Comparison of ENCODE assay signal across 14 mouse cellular contexts in the genomic region with DNA sequence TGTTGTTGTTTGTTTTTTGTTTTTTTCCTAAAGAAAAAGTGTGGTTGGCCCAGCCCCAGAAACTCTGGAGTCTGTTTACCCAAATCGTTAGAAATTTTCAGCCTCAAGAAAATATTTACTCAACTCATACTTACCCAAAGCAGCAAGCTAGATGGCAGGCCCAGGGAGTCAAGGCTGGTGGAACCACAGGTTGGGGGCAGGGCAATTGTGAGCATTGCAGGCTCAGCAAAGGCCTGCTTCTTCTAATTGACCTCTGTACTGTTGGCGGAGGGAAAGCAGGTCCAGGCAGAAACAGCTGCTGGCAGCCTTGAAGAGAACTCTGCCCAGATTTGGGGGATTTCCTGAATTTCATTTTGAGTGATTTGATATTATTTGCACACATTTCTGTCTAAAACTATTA.
A peak's percentile ranks its signal among the peaks of the same experiment; 100 is the strongest.
DNase-seq lines count a peak whose midpoint lies in the region; ATAC-seq and TF ChIP-seq lines count a peak whose summit lies in the region.
"Had no signal": no experiment of that assay in that cellular context is flagged by ENCODE, and none has a peak within 500 bp of the region (broad histone marks: within the 10 kb centered on the region; RNA-seq: fewer than 3 reads in every experiment).

No protein-coding gene starts in this region.

- TF ChIP-seq CTCF in intestine, postnatal 0 days (IDR thresholded peaks at IDR 0.05; ENCODE audit: low read depth): no peak

- H3K27me3 ChIP-seq in intestine, embryonic 14.5 days (replicated peaks; ENCODE audit: control insufficient read depth, insufficient read depth, low read length): no peaks in the 10 kb centered on the region
- H3K27me3 ChIP-seq in intestine, postnatal 0 days (replicated peaks; ENCODE audit: control insufficient read depth, insufficient read depth, low read length): no peaks in the 10 kb centered on the region
- no peaks in the 10 kb centered on the region for H3K27me3 ChIP-seq in embryonic facial prominence, embryonic 10.5 days (replicated peaks; ENCODE audit: low read depth, poor library complexity, severe bottlenecking)
- no peaks in the 10 kb centered on the region for H3K27me3 ChIP-seq in forebrain, embryonic 10.5 days (ENCODE audit: poor library complexity, severe bottlenecking)
- H3K27me3 ChIP-seq: limb, embryonic 13.5 days had no signal

- H3K4me3 ChIP-seq in intestine, embryonic 14.5 days (ENCODE audit: low read depth, low read length): no peak overlapping the region
- no peak overlapping the region for H3K4me3 ChIP-seq in intestine, postnatal 0 days (ENCODE audit: low read depth, low read length)
- H3K4me3 ChIP-seq in embryonic facial prominence, embryonic 10.5 days: no peak overlapping the region
- H3K4me3 ChIP-seq in forebrain, embryonic 10.5 days: no peak overlapping the region
- H3K4me3 ChIP-seq: erythroblast, embryonic 14.5 days; limb, embryonic 13.5 days; myocyte had no signal

- no peaks in the 10 kb centered on the region for H3K36me3 ChIP-seq in intestine, embryonic 14.5 days (ENCODE audit: control insufficient read depth, insufficient read depth, low read length)
- no peaks in the 10 kb centered on the region for H3K36me3 ChIP-seq in intestine, postnatal 0 days (ENCODE audit: control insufficient read depth, insufficient read depth)
- H3K36me3 ChIP-seq in embryonic facial prominence, embryonic 10.5 days (replicated peaks): no peaks in the 10 kb centered on the region
- H3K36me3 ChIP-seq in forebrain, embryonic 10.5 days (replicated peaks): no peaks in the 10 kb centered on the region
- H3K36me3 ChIP-seq: limb, embryonic 13.5 days had no signal

- DNase-seq in intestine, embryonic 14.5 days (ENCODE audit: low spot score): no peak
- DNase-seq in embryonic facial prominence, embryonic 10.5 days (ENCODE audit: low spot score): peak; percentile 26
- DNase-seq in kidney, postnatal 14 days: peak; percentile 84
- DNase-seq in lung, postnatal 25 days (ENCODE audit: low spot score): peak; percentile 32
- no peak for DNase-seq in forebrain, embryonic 10.5 days (ENCODE audit: extremely low spot score, low spot score)
- no peak for DNase-seq in c-Kit-positive CD71-positive TER-119-positive erythroid progenitor cells, embryonic 14.5 days (ENCODE audit: low spot score)
- no peak for DNase-seq in retina, postnatal 1 day
- DNase-seq: cerebellum, postnatal 10 days; right cerebral cortex, postnatal 25 days had no signal

- H3K4me1 ChIP-seq in intestine, embryonic 14.5 days (replicated peaks; ENCODE audit: control insufficient read depth, insufficient read depth, low read length): no peaks in the 10 kb centered on the region
- H3K4me1 ChIP-seq in intestine, postnatal 0 days (replicated peaks; ENCODE audit: control insufficient read depth, insufficient read depth, low read length): no peaks in the 10 kb centered on the region
- peaks cover 10% of the 10 kb centered on the region; the same call in 1 of the 2 replicates for H3K4me1 ChIP-seq in embryonic facial prominence, embryonic 10.5 days
- no peaks in the 10 kb centered on the region for H3K4me1 ChIP-seq in forebrain, embryonic 10.5 days
- H3K4me1 ChIP-seq: limb, embryonic 13.5 days had no signal

- H3K9ac ChIP-seq in intestine, embryonic 14.5 days (ENCODE audit: low read length): no peak overlapping the region
- H3K9ac ChIP-seq in intestine, postnatal 0 days (ENCODE audit: low read depth, low read length): no peak overlapping the region
- H3K9ac ChIP-seq: limb, embryonic 13.5 days had no signal

- H3K4me2 ChIP-seq in intestine, embryonic 14.5 days (ENCODE audit: low read length): no peak overlapping the region
- no peak overlapping the region for H3K4me2 ChIP-seq in intestine, postnatal 0 days (replicated peaks; ENCODE audit: low read depth)
- H3K4me2 ChIP-seq: limb, embryonic 13.5 days had no signal

- 30% methylated on average over 2 of the region's 2 CpGs for WGBS in intestine, embryonic 14.5 days
- 18% methylated on average over 2 of the region's 2 CpGs for WGBS in intestine, postnatal 0 days
- 41% methylated on average over 2 of the region's 2 CpGs for WGBS in embryonic facial prominence, embryonic 10.5 days
- 60% methylated on average over 2 of the region's 2 CpGs for WGBS in forebrain, embryonic 10.5 days

- H3K27ac ChIP-seq in intestine, embryonic 14.5 days (ENCODE audit: low read depth): no peak overlapping the region
- no peak overlapping the region for H3K27ac ChIP-seq in intestine, postnatal 0 days (ENCODE audit: low read depth, low read length)
- no peak overlapping the region for H3K27ac ChIP-seq in embryonic facial prominence, embryonic 10.5 days (replicated peaks)
- no peak overlapping the region for H3K27ac ChIP-seq in forebrain, embryonic 10.5 days
- H3K27ac ChIP-seq: limb, embryonic 13.5 days had no signal

- no peaks in the 10 kb centered on the region for H3K9me3 ChIP-seq in intestine, embryonic 14.5 days (ENCODE audit: control insufficient read depth, low read length)
- no peaks in the 10 kb centered on the region for H3K9me3 ChIP-seq in intestine, postnatal 0 days (ENCODE audit: control insufficient read depth)
- no peaks in the 10 kb centered on the region for H3K9me3 ChIP-seq in embryonic facial prominence, embryonic 10.5 days
- no peaks in the 10 kb centered on the region for H3K9me3 ChIP-seq in forebrain, embryonic 10.5 days
- H3K9me3 ChIP-seq: limb, embryonic 13.5 days had no signal

- 0 out of 2 replicates have a peak, but pooled peaks have one; percentile 56 for ATAC-seq in intestine, embryonic 14.5 days (replicated peaks; ENCODE audit: low FRiP score, low TSS enrichment, low read depth)
- ATAC-seq in intestine, postnatal 0 days: no peak; the same call in 1 of the 2 replicates
- ATAC-seq: activated CD4-positive, CD25-positive, alpha-beta regulatory T cell, adult 4 months had no signal

Comparison
In these comparisons a context has a peak if more than half of its experiments do, and no peak if none do; other contexts are left out.
1. DNase-seq: peak in embryonic facial prominence, embryonic 10.5 days (single experiment), kidney, postnatal 14 days (single experiment) and lung, postnatal 25 days (single experiment); none in intestine, embryonic 14.5 days (single experiment), forebrain, embryonic 10.5 days (single experiment), c-Kit-positive CD71-positive TER-119-positive erythroid progenitor cells, embryonic 14.5 days (single experiment) and retina, postnatal 1 day (single experiment).